Mouse (Mus musculus): ENCODE results near the gene Arsb.

DNA sequence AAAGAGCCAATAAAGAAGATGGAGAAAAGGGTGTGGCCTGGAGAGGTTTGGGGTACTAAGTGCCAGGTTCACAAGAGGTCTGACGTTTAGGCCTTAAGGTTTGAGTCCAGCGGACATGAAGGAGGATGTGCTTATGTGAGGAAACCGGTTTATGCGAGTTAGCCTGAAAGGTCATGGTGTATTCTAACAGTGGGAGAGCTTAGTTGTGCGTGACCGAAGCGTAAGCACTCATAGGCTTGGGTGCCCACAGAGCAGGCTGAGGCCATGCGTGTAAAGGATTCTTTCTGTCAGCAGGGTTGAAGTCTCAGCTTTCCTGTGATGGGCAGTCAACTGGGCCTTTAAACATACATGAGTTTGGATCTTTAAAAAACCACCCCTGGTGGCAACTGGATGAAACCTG is 82.9 kb downstream of the Arsb start:
- no peak for TF ChIP-seq CTCF (IDR thresholded peaks at IDR 0.05; ENCODE audit: low read depth)
- TF ChIP-seq EP300 (IDR thresholded peaks at IDR 0.05; ENCODE audit: low read depth) = no peak

All from liver, postnatal 0 days (tissue).